Mouse (Mus musculus) skeletal muscle tissue, adult 2 months (tissue): ENCODE results near the gene Zfp799.
"Not testable (repeated sequence)": the region's sequence is repeated elsewhere in the genome, so short reads cannot be mapped to it uniquely, and the experiment has no call there.

Experiments
- DNase-seq: peaks from one replicate; pipeline ENCODE4 v3.0.0-alpha.2; 2012; ENCODE audit warnings: low read depth, low spot score

The Zfp799 gene

GRCm38 (mm10) chr17:32829540-32830417, at the start of gene Zfp799:
Gene Zfp799 (minus strand): TSS chr17:32830261.
- peak; percentile 71 for DNase-seq

- DNase-seq = no peak
Measured at GRCm38 (mm10) chr17:32878773-32879172, 48.7 kb upstream of the Zfp799 start.

- DNase-seq = no peak
Measured at GRCm38 (mm10) chr17:32877471-32878171, 47.6 kb upstream of the Zfp799 start.

GRCm38 (mm10) chr17:32872696-32873095, 42.6 kb upstream of the Zfp799 start:
- DNase-seq = no peak

- no peak for DNase-seq
Measured at GRCm38 (mm10) chr17:32872091-32872490, 42.0 kb upstream of the Zfp799 start.

GRCm38 (mm10) chr17:32871483-32871882, 41.4 kb upstream of the Zfp799 start:
- no peak for DNase-seq

- not testable (repeated sequence) for DNase-seq
Measured at GRCm38 (mm10) chr17:32867266-32867665, 37.2 kb upstream of the Zfp799 start.

- not testable (repeated sequence) for DNase-seq
Measured at GRCm38 (mm10) chr17:32856713-32857112, 26.7 kb upstream of the Zfp799 start.

- DNase-seq = no peak
Measured at GRCm38 (mm10) chr17:32851581-32851980, 21.5 kb upstream of the Zfp799 start.

GRCm38 (mm10) chr17:32841388-32841787, 11.3 kb upstream of the Zfp799 start:
- DNase-seq = no peak

- no peak for DNase-seq
Measured at GRCm38 (mm10) chr17:32839083-32839802, 9.2 kb upstream of the Zfp799 start.

GRCm38 (mm10) chr17:32830418-32830782, 339 bp upstream of the Zfp799 start:
- DNase-seq = no peak

GRCm38 (mm10) chr17:32816074-32816784, 13.8 kb downstream of the Zfp799 start:
- no peak for DNase-seq

GRCm38 (mm10) chr17:32814136-32814535, 15.9 kb downstream of the Zfp799 start:
- DNase-seq = no peak

GRCm38 (mm10) chr17:32810648-32811047, 19.4 kb downstream of the Zfp799 start:
- DNase-seq = no peak

- DNase-seq = no peak
Measured at GRCm38 (mm10) chr17:32809544-32810374, 20.3 kb downstream of the Zfp799 start, which contains the start of gene Zfp811. Gene Zfp811 (minus strand): TSS chr17:32809931.

- no peak for DNase-seq
Measured at GRCm38 (mm10) chr17:32808921-32809320, 21.1 kb downstream of the Zfp799 start.

- DNase-seq = no peak
Measured at GRCm38 (mm10) chr17:32789244-32789643, 40.8 kb downstream of the Zfp799 start.

- no peak for DNase-seq
Measured at GRCm38 (mm10) chr17:32788576-32788975, 41.5 kb downstream of the Zfp799 start.

- DNase-seq = peak; percentile 86
Measured at GRCm38 (mm10) chr17:32788094-32788559, 41.9 kb downstream of the Zfp799 start, which contains the start of gene Zfp871. Gene Zfp871 (minus strand): TSS chr17:32788287.
